Mouse (Mus musculus) MEL (cell line): ENCODE results near the gene Rdh13. TPM values are rescaled to one million over a fixed set of nuclear protein-coding genes. Genes with fewer than 3 reads are reported as not detected.
A peak's percentile ranks its signal among the peaks of the same experiment; 100 is the strongest.

Experiments used
- DNase-seq: peaks from one replicate; pipeline ENCODE4 v3.0.0; 2011; ENCODE audit warnings: low read depth, low spot score
- H3K27ac ChIP-seq: 2 replicates; pipeline ENCODE4 v1.5.1; 2012; ENCODE audit warnings: low read depth, mild to moderate bottlenecking, control low read depth, low read length, moderate library complexity; ENCODE audit not compliant: control insufficient read depth
- H3K27me3 ChIP-seq, 2 experiments: fragments of 150-350 bp in 1 of 2; sonication (generic) in 1 of 2; 2 replicates each; pipeline ENCODE4 v1.6.1; 2012; ENCODE audit warnings: low read length in 2 of 2, mild to moderate bottlenecking in 2 of 2, improper control_type of control experiment in 1 of 2, moderate library complexity in 1 of 2; ENCODE audit not compliant: insufficient read depth in 2 of 2, control insufficient read depth in 1 of 2
- H3K36me3 ChIP-seq, 2 experiments: 2 replicates each; pipeline ENCODE4 v1.6.1; 2012 to 2014; ENCODE audit warnings: low read length in 2 of 2, improper control_type of control experiment in 1 of 2, inconsistent platforms in 1 of 2, mild to moderate bottlenecking in 1 of 2; ENCODE audit not compliant: insufficient read depth in 2 of 2, control insufficient read depth in 1 of 2
- H3K4me1 ChIP-seq, 2 experiments: fragments of 150-350 bp in 1 of 2; sonication (generic) in 1 of 2; 2 replicates each; pipeline ENCODE4 v1.6.1; 2012; ENCODE audit warnings: low read length in 2 of 2, improper control_type of control experiment in 1 of 2, mild to moderate bottlenecking in 1 of 2; ENCODE audit not compliant: insufficient read depth in 2 of 2, control insufficient read depth in 1 of 2
- H3K4me3 ChIP-seq, 2 experiments: fragments of 150-350 bp in 1 of 2; sonication (generic) in 1 of 2; 2 replicates each; pipeline ENCODE4 v1.5.1; 2012; ENCODE audit warnings: low read depth in 2 of 2, low read length in 2 of 2, mild to moderate bottlenecking in 2 of 2, moderate library complexity in 2 of 2, control low read depth in 1 of 2, improper control_type of control experiment in 1 of 2; ENCODE audit not compliant: control insufficient read depth in 1 of 2, insufficient read depth in 1 of 2
- H3K79me2 ChIP-seq: 2 replicates; pipeline ENCODE4 v1.6.1; 2012; ENCODE audit warnings: mild to moderate bottlenecking, low read length, moderate library complexity; ENCODE audit not compliant: control insufficient read depth, poor library complexity, insufficient read depth
- H3K9ac ChIP-seq: 2 replicates; pipeline ENCODE4 v1.6.1; 2012; ENCODE audit warnings: low read depth, mild to moderate bottlenecking, control low read depth, low read length, moderate library complexity; ENCODE audit not compliant: control insufficient read depth, poor library complexity, severe bottlenecking
- H3K9me3 ChIP-seq: fragments of 150-350 bp; sonication (generic); replicated peaks from 2 replicates; pipeline ENCODE4 v1.6.1; 2012; ENCODE audit warnings: mild to moderate bottlenecking, low read length, improper control_type of control experiment, moderate library complexity; ENCODE audit not compliant: insufficient read depth
- BHLHE40 ChIP-seq: IDR thresholded peaks from 2 replicates; pipeline ENCODE4 v1.6.1; 2012; ENCODE audit warnings: low read depth, mild to moderate bottlenecking, inconsistent platforms, low read length, improper control_type of control experiment, borderline replicate concordance
- CTCF ChIP-seq, 3 experiments: IDR thresholded peaks in 2 of 3; conservative IDR thresholded peaks in 1 of 3; 2 replicates each; pipeline ENCODE4 v1.5.1; 2011 to 2012; ENCODE audit warnings: low read length in 3 of 3, low read depth in 2 of 3, mild to moderate bottlenecking in 2 of 3, improper control_type of control experiment in 1 of 3, inconsistent platforms in 1 of 3, mixed read lengths in 1 of 3, moderate library complexity in 1 of 3; ENCODE audit not compliant: control insufficient read depth in 1 of 3, insufficient read depth in 1 of 3, poor library complexity in 1 of 3, severe bottlenecking in 1 of 3
- E2F4 ChIP-seq: IDR thresholded peaks from 2 replicates; pipeline ENCODE4 v1.6.1; 2011; ENCODE audit warnings: low read depth, low read length, improper control_type of control experiment, borderline replicate concordance
- ELF1 ChIP-seq: IDR thresholded peaks from 2 replicates; pipeline ENCODE4 v1.6.1; 2014; ENCODE audit warnings: low read depth, mild to moderate bottlenecking, inconsistent platforms, low read length, improper control_type of control experiment, moderate library complexity
- ETS1 ChIP-seq: IDR thresholded peaks from 2 replicates; pipeline ENCODE4 v1.6.1; 2012; ENCODE audit warnings: low read depth, mild to moderate bottlenecking, inconsistent platforms, low read length, improper control_type of control experiment, moderate library complexity
- HCFC1 ChIP-seq: IDR thresholded peaks from 2 replicates; pipeline ENCODE4 v1.6.1; 2012; ENCODE audit warnings: low read depth, mild to moderate bottlenecking, inconsistent platforms, low read length, improper control_type of control experiment, moderate library complexity
- JUND ChIP-seq: IDR thresholded peaks from 2 replicates; pipeline ENCODE4 v1.6.1; 2011; ENCODE audit warnings: low read depth, mild to moderate bottlenecking, improper control_type of control experiment, low read length
- MAX ChIP-seq: IDR thresholded peaks from 2 replicates; pipeline ENCODE4 v1.6.1; 2011; ENCODE audit warnings: low read length, improper control_type of control experiment
- MYB ChIP-seq: IDR thresholded peaks from 2 replicates; pipeline ENCODE4 v1.6.1; 2011; ENCODE audit warnings: mild to moderate bottlenecking, low read depth, low read length, improper control_type of control experiment
- MYC ChIP-seq: IDR thresholded peaks from 2 replicates; pipeline ENCODE4 v1.6.1; 2011; ENCODE audit warnings: low read depth, mild to moderate bottlenecking, low read length, improper control_type of control experiment, moderate library complexity
- NRF1 ChIP-seq: IDR thresholded peaks from 2 replicates; pipeline ENCODE4 v1.6.1; 2014; ENCODE audit warnings: low read depth, mild to moderate bottlenecking, inconsistent platforms, low read length, improper control_type of control experiment, moderate library complexity; ENCODE audit not compliant: poor library complexity, insufficient read depth, severe bottlenecking
- POLR2AphosphoS5 ChIP-seq: IDR thresholded peaks from 2 replicates; pipeline ENCODE4 v1.6.1; 2012; ENCODE audit warnings: low read depth, borderline replicate concordance, mild to moderate bottlenecking, inconsistent platforms, low read length, moderate library complexity, mixed read lengths
- RAD21 ChIP-seq: IDR thresholded peaks from 2 replicates; pipeline ENCODE4 v1.6.1; 2011; ENCODE audit warnings: mild to moderate bottlenecking, low read depth, low read length, improper control_type of control experiment
- RCOR1 ChIP-seq: IDR thresholded peaks from 2 replicates; pipeline ENCODE4 v1.6.1; 2012; ENCODE audit warnings: low read depth, mild to moderate bottlenecking, inconsistent platforms, low read length, improper control_type of control experiment
- SIN3A ChIP-seq: IDR thresholded peaks from 2 replicates; pipeline ENCODE4 v1.6.1; 2012; ENCODE audit warnings: low read length, improper control_type of control experiment, inconsistent platforms
- SMC3 ChIP-seq: IDR thresholded peaks from 2 replicates; pipeline ENCODE4 v1.6.1; 2011; ENCODE audit warnings: low read depth, low read length, improper control_type of control experiment
- TAL1 ChIP-seq: IDR thresholded peaks from 2 replicates; pipeline ENCODE4 v1.6.1; 2012; ENCODE audit warnings: mild to moderate bottlenecking, inconsistent platforms, low read length, moderate library complexity, mixed read lengths
- TBP ChIP-seq: IDR thresholded peaks from 2 replicates; pipeline ENCODE4 v1.8.0; 2011; ENCODE audit warnings: low read depth, low read length, improper control_type of control experiment
- TCF12 ChIP-seq: IDR thresholded peaks from 2 replicates; pipeline ENCODE4 v1.6.1; 2014; ENCODE audit warnings: low read depth, mild to moderate bottlenecking, inconsistent platforms, low read length, improper control_type of control experiment, moderate library complexity
- USF1 ChIP-seq: IDR thresholded peaks from 2 replicates; pipeline ENCODE4 v1.6.1; 2014; ENCODE audit warnings: low read depth, mild to moderate bottlenecking, inconsistent platforms, low read length, improper control_type of control experiment, moderate library complexity
- ZC3H11A ChIP-seq: IDR thresholded peaks from 2 replicates; pipeline ENCODE4 v1.6.1; 2012; ENCODE audit warnings: low read depth, mild to moderate bottlenecking, inconsistent platforms, low read length, improper control_type of control experiment
- ZKSCAN1 ChIP-seq: IDR thresholded peaks from 2 replicates; pipeline ENCODE4 v1.6.1; 2012; ENCODE audit warnings: low read depth, mild to moderate bottlenecking, inconsistent platforms, low read length, improper control_type of control experiment, moderate library complexity
- ZMIZ1 ChIP-seq: IDR thresholded peaks from 2 replicates; pipeline ENCODE4 v1.6.1; 2012; ENCODE audit warnings: low read depth, mild to moderate bottlenecking, inconsistent platforms, low read length, improper control_type of control experiment, moderate library complexity
- ZNF384 ChIP-seq: IDR thresholded peaks from 2 replicates; pipeline ENCODE4 v1.6.1; 2012; ENCODE audit warnings: low read depth, mild to moderate bottlenecking, inconsistent platforms, low read length, improper control_type of control experiment
- polyA plus RNA-seq, 2 experiments: library from polyadenylated mRNA; stranded (reverse) in 1 of 2; unstranded in 1 of 2; fragments of >175 nt in 1 of 2; fragments of >200 nt in 1 of 2; gene quantifications; 2 replicates each; pipeline versions ENCODE4 v1.2.1 to v1.2.4; 2012; ENCODE audit warnings: low replicate concordance in 2 of 2, low read depth in 1 of 2; ENCODE audit not compliant: insufficient read length in 2 of 2, insufficient read depth in 1 of 2, missing spikeins in 1 of 2
- total RNA-seq: library from RNA; depleted of rRNA; stranded (reverse); fragments of 300-350 nt; gene quantifications from 2 replicates; pipeline ENCODE4 v1.2.3, GENCODE M21; 2012

The Rdh13 gene
- total and polyA plus RNA-seq, 3 experiments = 24.0 to 46.4 TPM; not detected in 1

DNA sequence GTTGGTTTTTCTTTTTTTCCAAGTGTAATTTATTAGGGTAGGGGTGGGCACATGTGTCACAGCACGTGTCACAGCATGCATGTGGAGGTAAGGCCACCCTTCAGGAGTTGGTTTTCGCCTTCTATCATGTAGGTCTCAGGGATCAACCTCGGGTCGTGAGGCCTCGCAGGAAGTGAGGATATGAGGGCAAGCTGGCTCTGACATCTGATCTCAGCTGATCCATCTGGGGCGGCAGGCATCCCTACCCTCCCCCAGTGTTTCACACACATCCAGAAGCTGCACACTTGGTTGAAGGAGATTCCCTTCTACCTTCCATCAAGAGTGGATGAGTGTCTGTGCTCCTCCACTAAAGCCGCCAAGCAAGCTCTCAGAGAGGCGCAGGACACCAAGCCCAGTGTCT lies 13.4 kb downstream of the Rdh13 start:
- peaks cover 0 to 9% of the 10 kb centered on the region in 2 experiments; a peak in 2 of 4 replicates for H3K4me1 ChIP-seq
- no peaks in the 10 kb centered on the region for H3K9me3 ChIP-seq
- TF ChIP-seq ZKSCAN1 (no peak), TCF12 (no peak), ZNF384 (no peak), JUND (no peak), ETS1 (no peak), HCFC1 (no peak), BHLHE40 (no peak), TAL1 (no peak)
- H3K79me2 ChIP-seq = no peaks in the 10 kb centered on the region
- no peak for DNase-seq
- no peak overlapping the region for H3K9ac ChIP-seq
- H3K27me3 ChIP-seq = no peaks in the 10 kb centered on the region
- no peak overlapping the region for H3K27ac ChIP-seq
- no peak overlapping the region for H3K4me3 ChIP-seq
- peaks cover 3 to 6% of the 10 kb centered on the region in 2 experiments for H3K36me3 ChIP-seq

DNA sequence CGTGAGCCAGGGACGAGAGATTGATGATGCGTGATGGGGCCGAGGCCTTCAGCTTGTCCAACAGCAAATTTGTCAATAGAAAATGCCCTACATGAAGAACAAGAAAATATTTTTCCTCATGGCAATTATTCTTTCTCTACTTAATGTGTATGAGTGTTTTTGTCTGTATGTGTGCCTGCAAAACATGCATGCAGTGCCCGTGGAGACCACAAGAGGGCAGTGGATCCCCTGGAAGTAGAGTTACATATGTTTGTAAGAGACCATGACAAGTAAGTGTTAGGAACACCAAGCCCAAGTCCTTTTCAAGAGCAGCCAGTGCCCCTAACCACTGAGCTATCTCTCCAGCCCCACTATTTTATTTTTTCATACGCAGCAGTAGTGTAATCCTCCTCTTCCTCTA lies 13.9 kb downstream of the Rdh13 start:
- Histone ChIP-seq H3K4me3 (no peak overlapping the region), H3K9me3 (no peaks in the 10 kb centered on the region), H3K4me1 (peaks cover 0 to 12% of the 10 kb centered on the region in 2 experiments; a peak in 2 of 4 replicates), H3K27me3 (no peaks in the 10 kb centered on the region), H3K79me2 (no peaks in the 10 kb centered on the region)
- peak; percentile 85 for DNase-seq
- peak; percentile 58; the same call in 1 of the 2 replicates for TF ChIP-seq MYC
- TF ChIP-seq E2F4 = no peak
- TF ChIP-seq CTCF (IDR thresholded peaks at IDR 0.05 in 2 of 3, conservative IDR thresholded peaks at IDR 0.05 in 1 of 3; ENCODE audit: control insufficient read depth in 1 of 3, insufficient read depth in 1 of 3, low read depth in 2 of 3, low read length in 3 of 3, poor library complexity in 1 of 3, severe bottlenecking in 1 of 3) = peak; percentile 76 to 90 (median 87)
- 0 out of 2 replicates have a peak, but pooled peaks have one; percentile 12 for TF ChIP-seq ELF1
- TF ChIP-seq SIN3A = peak; percentile 55; the same call in 1 of the 2 replicates
- TF ChIP-seq RCOR1 = no peak
- no peak for TF ChIP-seq ZMIZ1
- no peak for TF ChIP-seq POLR2AphosphoS5
- TF ChIP-seq BHLHE40 = no peak
- peak; percentile 69 for TF ChIP-seq RAD21
- TF ChIP-seq NRF1 = no peak
- TF ChIP-seq SMC3 = peak; percentile 85
- no peak for TF ChIP-seq MYB
- no peak for TF ChIP-seq TBP
- TF ChIP-seq ZNF384 = no peak
- TF ChIP-seq USF1 = no peak
- TF ChIP-seq MAX = 0 out of 2 replicates have a peak, but pooled peaks have one; percentile 32
- peak; percentile 44 for TF ChIP-seq ZC3H11A
- TF ChIP-seq, all 39 proteins: peak for 8
- H3K27ac ChIP-seq = no peak overlapping the region
- H3K36me3 ChIP-seq = peaks cover 6 to 7% of the 10 kb centered on the region in 2 experiments
- no peak overlapping the region for H3K9ac ChIP-seq
